Mouse (Mus musculus): Measurements from ENCODE around the gene Pitpnb. TPM values are rescaled to one million over a fixed set of nuclear protein-coding genes. Genes with fewer than 3 reads are reported as not detected.

The Pitpnb gene
- total RNA-seq, 1 experiment from 2014 or later: 20.6 TPM

DNA sequence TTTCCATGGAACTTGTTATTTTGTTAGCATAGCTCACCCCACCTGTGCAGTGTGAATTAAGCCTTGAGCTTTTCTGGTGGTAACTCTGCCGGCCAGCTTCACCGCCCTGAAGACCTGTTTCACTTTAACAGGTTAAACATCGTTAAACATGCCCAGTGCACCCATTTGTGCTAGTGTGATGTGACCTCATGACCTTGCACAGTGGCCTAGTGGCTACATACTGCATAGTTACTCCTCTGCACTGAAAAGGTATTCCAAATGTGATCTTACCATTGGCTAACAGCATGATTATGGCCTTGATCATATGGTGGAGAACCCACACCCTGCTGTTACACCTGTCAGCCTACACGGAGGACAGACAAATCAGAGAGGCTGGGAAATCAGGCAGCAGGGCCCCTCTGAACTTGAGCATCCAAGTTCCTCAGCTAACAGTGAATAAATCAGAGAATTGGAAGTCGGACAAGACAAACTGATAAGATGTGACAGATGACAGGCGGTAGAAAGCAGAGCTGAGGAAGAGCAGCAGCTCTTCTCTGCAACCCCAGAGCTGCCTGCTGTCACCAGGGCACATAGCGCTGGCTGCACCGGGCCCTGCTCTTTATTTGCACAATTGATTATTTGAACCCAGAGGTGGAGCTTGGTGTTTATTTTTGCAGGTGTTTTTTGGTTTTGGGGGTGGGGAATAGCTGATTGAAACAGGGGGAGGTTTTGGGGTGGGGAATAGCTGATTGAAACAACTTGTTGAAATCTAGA, 5.6 kb downstream of the Pitpnb start:
- no peak for ATAC-seq (ENCODE audit: extremely low read depth, insufficient number of reproducible peaks, low FRiP score, poor library complexity, severe bottlenecking)

GRCm38 (mm10) chr5:111341609-111342008, 11.0 kb downstream of the Pitpnb start:
- no peak for ATAC-seq (ENCODE audit: extremely low read depth, insufficient number of reproducible peaks, low FRiP score, poor library complexity, severe bottlenecking)

- no peak for ATAC-seq (ENCODE audit: extremely low read depth, insufficient number of reproducible peaks, low FRiP score, poor library complexity, severe bottlenecking)
Observed at GRCm38 (mm10) chr5:111344721-111345400, 14.3 kb downstream of the Pitpnb start.

DNA sequence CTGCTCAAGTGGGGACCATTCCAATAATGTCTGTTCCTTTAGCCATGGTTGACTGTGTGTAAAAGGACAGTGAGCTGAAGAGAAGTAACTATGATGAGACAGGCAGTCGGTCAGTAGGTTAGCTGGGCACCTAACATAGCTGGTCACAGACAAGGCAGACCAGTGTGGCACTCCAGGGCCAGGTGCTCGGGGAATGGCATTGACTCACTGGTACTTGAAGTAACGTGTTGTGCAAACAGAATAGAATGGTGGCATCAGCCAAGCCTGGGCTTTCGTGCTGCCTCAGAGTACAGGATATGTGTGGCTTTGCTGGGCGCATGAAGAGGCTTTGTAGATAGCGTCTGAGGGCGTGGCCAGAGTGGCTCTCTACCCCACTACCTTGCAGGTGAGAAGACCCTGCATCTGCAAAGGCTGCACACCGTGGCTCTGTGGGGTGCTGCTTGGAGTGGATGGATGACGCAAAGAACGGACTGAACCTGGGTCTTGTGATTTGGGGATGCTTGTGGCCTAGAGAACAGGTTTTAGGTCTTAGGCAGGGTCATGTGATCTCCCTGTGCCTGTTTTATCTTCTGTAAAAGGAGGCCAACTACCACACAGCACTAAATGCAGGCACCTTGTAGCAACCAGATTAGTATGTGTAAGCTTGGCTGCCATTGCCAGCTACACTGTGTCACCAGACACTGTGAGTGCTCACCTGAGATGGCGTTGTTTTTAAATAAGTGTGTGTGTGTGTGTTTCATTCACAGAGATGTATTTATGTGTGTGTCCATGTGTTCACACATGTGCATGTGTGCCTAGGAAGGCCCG, 26.5 kb downstream of the Pitpnb start:
- ATAC-seq (ENCODE audit: extremely low read depth, insufficient number of reproducible peaks, low FRiP score, poor library complexity, severe bottlenecking): no peak

- ATAC-seq (ENCODE audit: extremely low read depth, insufficient number of reproducible peaks, low FRiP score, poor library complexity, severe bottlenecking): no peak
Observed at GRCm38 (mm10) chr5:111360546-111360945, 30.0 kb downstream of the Pitpnb start.

GRCm38 (mm10) chr5:111361058-111361457, 30.5 kb downstream of the Pitpnb start:
- ATAC-seq (ENCODE audit: extremely low read depth, insufficient number of reproducible peaks, low FRiP score, poor library complexity, severe bottlenecking): no peak

GRCm38 (mm10) chr5:111361846-111362245, 31.3 kb downstream of the Pitpnb start:
- ATAC-seq (ENCODE audit: extremely low read depth, insufficient number of reproducible peaks, low FRiP score, poor library complexity, severe bottlenecking): no peak

DNA sequence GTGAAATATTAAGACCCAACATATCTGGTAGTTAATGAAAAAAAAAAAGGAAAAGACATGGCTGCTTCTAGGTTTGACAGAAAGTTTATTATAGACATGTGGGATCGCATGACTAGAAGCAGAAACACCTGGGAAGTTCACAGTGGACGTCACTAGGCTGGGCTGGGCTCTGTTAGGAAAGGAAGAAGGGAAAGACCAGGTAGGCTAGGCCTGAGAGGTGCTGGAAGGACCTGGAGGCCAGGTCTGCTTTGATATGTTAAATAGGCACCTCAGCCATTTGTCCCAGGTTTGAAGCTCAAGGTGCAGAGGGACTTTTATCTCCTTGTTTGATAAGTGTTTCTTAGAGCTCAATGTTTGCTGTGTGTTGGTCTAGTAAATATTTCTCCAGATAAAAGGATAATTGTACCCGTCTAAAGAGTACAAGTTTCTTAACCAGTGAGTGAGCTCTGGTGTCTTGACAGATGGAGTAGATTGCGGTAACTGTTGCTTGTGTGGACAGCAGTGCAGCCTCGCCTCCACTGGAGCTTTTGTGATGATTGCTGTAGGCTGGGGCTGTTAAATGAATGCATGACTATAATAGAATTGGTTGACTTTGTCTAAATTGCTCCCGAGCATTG, 33.0 kb downstream of the Pitpnb start:
- ATAC-seq (ENCODE audit: extremely low read depth, insufficient number of reproducible peaks, low FRiP score, poor library complexity, severe bottlenecking): no peak

GRCm38 (mm10) chr5:111364533-111364932, 34.0 kb downstream of the Pitpnb start:
- no peak for ATAC-seq (ENCODE audit: extremely low read depth, insufficient number of reproducible peaks, low FRiP score, poor library complexity, severe bottlenecking)

DNA sequence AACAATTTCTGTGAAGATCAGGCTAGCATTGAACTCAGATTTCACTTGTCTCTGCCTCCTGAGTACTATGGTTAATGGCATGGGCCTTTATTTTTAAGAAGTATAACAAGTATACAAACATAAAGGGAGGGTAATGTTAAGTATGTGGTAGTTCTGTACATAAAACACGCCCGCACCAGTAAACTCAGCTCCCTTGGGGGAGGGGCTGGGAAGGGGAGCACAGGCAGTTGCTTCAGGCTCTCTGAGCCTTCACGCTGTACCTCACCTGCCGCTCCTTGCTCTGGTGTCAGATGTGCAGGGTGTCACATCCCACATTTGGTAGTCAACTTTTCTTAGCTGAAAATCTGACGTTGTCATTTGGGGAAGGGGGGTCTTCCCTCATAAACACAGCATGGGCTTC, 35.6 kb downstream of the Pitpnb start:
- no peak for ATAC-seq (ENCODE audit: extremely low read depth, insufficient number of reproducible peaks, low FRiP score, poor library complexity, severe bottlenecking)

DNA sequence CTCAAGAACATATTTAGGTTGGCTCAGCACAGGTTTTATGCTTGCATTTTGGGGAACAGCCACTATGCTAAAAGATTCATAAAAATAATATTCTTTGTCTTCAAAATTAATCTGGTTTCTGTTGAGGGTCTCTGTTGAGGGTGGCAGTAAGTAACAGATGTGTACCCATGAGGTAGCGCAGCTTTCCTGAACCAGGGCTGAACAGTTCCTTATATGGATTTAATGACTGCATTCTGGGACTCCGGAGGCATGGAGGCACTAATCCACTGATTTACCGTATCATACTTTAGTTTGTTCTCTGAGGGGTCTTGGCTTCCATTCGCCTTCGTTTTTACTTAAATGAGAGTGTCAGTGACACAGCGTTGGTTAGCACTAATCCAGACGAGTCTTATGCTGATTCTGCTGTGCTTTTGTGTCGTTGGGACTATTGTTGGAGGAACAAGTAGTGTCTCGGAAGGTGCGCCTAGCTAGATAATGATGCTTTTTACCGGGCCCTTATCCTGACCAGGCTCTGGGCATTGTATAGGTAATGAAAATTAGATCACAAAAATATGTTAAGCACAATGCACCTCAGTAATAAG, 37.5 kb downstream of the Pitpnb start:
- ATAC-seq (ENCODE audit: extremely low read depth, insufficient number of reproducible peaks, low FRiP score, poor library complexity, severe bottlenecking): no peak

- no peak for ATAC-seq (ENCODE audit: extremely low read depth, insufficient number of reproducible peaks, low FRiP score, poor library complexity, severe bottlenecking)
Observed at GRCm38 (mm10) chr5:111368576-111368975, 38.0 kb downstream of the Pitpnb start.

- ATAC-seq (ENCODE audit: extremely low read depth, insufficient number of reproducible peaks, low FRiP score, poor library complexity, severe bottlenecking): no peak
Observed at GRCm38 (mm10) chr5:111375616-111376015, 45.1 kb downstream of the Pitpnb start.

- no peak for ATAC-seq (ENCODE audit: extremely low read depth, insufficient number of reproducible peaks, low FRiP score, poor library complexity, severe bottlenecking)
Observed at GRCm38 (mm10) chr5:111376276-111377020, 45.9 kb downstream of the Pitpnb start.

DNA sequence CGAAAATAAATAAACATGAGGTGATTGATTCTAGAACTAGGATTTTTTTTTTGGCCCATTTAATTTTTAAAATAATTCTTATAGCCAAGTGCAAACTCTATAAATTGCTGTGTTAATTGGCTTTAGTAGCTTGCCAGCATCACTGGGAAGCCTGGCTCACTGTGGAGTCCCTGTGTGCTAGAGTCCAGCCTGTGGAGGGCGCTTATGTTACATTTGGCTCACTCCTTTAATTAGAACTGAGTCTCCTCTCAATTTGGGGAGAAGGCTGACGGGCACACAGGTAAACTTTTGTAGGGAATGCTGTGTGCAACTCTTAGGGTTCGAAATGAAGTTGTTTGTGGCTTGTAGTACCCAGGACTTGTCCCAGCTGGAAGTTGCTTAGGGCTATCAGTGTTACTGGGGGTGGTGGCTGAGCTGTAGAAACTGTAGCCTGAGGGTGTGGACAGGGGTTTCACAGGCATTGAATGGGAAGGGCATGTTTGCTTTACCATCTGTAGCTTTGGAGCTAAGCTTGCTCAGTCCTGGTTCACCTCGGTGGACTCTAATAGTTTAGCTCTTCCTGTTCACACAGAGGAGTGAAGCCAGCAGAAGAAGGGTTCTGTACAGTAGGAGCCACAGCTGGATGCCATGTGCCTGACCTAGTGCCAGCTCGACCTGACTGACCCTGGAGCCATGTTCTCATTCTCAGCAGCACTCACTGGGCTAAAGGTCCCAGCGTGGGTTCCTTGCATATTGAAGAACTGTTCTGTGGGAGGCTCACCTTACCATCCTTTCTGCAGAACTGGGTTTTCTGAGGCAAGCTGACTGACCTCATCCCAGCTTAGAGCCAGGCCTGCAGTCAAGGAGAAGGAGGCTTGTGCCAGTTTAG, 47.8 kb downstream of the Pitpnb start:
- ATAC-seq (ENCODE audit: extremely low read depth, insufficient number of reproducible peaks, low FRiP score, poor library complexity, severe bottlenecking): no peak

GRCm38 (mm10) chr5:111383335-111383734, 52.8 kb downstream of the Pitpnb start:
- no peak for ATAC-seq (ENCODE audit: extremely low read depth, insufficient number of reproducible peaks, low FRiP score, poor library complexity, severe bottlenecking)

DNA sequence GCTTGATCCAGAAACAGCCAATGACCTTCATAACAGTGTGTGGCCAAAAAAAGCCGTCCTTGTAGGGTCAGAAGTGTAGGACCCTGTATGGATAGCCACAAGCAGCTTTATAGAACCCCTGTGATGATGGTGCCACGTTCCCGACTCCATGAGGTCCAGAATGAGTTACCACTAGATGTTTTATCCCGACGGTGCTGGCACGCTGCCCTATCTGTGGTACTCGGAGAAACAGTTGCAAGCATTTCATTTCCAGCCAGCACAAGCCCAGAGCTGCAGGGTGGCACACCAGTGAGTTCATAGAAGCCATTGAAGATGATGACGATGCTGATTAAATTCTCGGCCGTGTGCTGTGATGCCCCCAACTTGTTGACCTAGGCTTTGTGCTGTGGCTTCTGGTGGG, 60.3 kb downstream of the Pitpnb start:
- no peak for ATAC-seq (ENCODE audit: extremely low read depth, insufficient number of reproducible peaks, low FRiP score, poor library complexity, severe bottlenecking)
